Mouse (Mus musculus): Measurements from ENCODE around the gene Igdcc4.
A peak's percentile ranks its signal among the peaks of the same experiment; 100 is the strongest.

The Igdcc4 gene

GRCm38 (mm10) chr9:65113694-65114093, 12.4 kb downstream of the Igdcc4 start:
- DNase-seq, result no peak

DNA sequence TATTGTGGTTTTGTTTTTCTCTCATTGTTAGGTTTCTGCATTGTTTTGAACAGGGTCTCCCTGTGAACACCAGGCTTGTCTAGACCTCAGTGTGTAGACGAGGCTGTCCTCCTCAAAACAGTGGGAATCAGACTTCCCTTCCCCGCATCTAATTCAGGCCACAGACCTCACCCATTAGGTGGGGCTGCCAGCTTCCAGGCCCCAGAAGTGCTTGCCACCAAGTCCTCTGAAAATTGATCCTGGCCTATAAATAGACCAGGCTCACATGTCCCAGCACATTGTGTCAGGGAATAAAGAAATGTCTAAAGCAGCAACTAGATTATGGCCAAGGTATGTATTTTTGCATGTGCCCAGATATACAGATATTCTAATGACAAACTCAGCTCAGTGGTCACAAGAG, 14.6 kb downstream of the Igdcc4 start:
- no peak for DNase-seq

DNA sequence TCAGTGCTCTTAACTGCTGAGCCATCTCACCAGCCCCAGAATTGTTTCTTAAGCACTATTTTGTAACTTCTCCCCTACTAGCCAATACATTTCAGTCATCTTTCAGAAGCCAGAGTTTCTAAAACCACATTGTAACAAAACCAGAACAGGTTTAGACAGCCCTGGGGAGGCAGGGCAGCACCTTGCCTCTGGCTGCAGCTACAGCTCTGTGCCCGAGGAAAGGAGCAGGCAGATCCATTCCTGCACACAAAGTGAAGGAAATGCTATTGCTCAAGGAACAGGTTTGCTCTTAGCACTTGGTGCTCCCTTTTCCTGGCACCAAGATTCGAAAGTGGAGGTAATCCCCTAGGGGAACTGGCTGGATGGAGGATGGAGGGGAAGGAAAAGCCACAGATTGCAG, 16.2 kb downstream of the Igdcc4 start:
- DNase-seq, result no peak

- peak; percentile 26 to 54 for DNase-seq
Observed at GRCm38 (mm10) chr9:65120935-65121334, 19.6 kb downstream of the Igdcc4 start.

DNA sequence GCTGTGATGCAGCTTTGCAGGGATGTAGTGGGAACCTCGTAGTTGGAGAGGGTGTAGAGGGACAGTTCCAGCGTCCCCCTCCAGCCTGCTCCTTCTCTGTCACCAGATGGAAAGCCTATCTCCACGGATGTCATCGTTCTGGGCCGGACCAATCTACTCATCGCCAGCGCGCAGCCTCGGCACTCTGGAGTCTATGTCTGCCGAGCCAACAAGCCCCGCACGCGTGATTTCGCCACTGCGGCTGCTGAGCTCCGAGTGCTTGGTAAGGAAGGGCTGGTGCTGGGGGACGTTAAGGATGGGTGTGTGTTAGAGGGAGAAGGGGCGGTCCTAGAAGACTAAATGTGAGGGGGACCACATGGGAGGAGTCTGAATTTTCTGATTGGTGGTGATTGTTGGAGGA, 21.3 kb downstream of the Igdcc4 start:
- DNase-seq, result no peak

- DNase-seq, result peak; percentile 19 to 26
Observed at GRCm38 (mm10) chr9:65123552-65124168, 22.4 kb downstream of the Igdcc4 start.

DNA sequence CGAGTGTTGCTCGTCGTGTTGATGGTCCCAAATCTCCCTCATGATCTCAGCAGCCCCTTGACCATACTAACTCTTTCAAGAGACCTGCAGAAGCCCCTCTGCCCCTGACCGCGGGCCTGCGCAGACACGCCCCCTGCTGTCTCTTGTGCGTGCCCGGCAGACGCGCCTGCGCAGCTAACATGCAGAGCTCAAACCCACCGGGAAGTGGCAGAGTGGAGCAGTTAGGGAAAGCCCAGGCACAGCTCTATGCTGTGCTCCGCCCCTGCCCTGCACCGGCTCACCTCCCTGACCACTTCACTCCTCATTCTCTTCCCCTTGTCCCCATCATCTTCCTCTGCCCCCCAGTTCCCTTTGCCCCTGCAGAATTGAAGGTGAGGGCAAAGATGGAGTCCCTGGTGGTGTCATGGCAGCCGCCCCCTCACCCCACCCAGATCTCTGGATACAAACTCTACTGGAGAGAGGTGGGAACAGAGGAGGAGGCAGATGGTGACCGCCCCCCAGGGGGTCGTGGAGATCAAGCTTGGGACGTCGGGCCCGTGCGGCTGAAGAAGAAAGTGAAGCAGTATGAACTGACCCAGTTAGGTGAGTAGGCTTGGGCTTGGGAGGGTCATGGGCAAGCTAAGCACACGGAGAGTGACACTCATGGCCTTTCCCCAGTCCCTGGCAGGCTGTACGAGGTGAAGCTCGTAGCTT, 27.0 kb downstream of the Igdcc4 start:
- peak; percentile 29 to 31 for DNase-seq

GRCm38 (mm10) chr9:65131717-65132116, 30.4 kb downstream of the Igdcc4 start:
- no peak for DNase-seq

GRCm38 (mm10) chr9:65133739-65134138, 32.5 kb downstream of the Igdcc4 start:
- DNase-seq, result peak; percentile 56 to 67

DNA sequence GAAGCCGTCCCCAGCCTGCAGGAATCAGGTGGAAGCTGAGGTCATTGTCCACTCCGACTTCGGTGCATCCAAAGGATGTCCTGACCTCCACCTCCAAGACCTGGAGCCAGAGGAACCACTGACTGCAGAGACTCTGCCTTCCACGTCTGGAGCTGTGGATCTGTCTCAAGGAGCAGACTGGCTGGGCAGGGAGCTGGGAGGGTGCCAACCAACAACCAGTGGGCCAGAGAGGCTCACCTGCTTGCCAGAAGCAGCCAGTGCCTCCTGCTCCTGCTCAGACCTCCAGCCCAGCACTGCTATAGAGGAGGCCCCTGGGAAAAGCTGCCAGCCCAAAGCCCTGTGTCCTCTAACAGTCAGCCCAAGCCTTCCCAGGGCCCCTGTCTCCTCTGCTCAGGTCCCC, 33.8 kb downstream of the Igdcc4 start:
- no peak for DNase-seq

DNA sequence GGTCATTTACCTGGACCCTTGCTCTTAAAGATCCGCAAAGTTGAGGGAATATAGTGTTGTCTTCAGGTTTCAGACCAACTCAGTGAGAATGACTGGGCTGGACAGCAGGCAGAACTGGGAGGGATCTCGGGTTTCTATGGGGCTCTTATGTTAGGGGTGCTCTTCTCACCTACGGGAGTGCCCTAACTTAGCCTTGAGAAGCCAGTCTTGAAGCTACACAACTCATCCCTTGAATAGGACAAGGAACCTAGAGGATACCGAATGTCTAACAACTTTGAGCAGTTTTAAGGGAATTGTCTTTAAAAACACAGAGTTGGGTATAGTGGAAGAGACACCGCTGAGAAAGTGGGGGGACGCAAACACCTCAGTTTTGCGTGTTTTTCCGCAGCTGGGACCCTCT, 39.2 kb downstream of the Igdcc4 start:
- no peak for DNase-seq

- peak in 1 of 2 experiments; percentile 9 for DNase-seq
Observed at GRCm38 (mm10) chr9:65140936-65141305, 39.6 kb downstream of the Igdcc4 start, which contains the start of gene Igdcc3. TSS of gene Igdcc3 (plus strand) at chr9:65141189.

- no peak for DNase-seq
Observed at GRCm38 (mm10) chr9:65141306-65141975, 40.2 kb downstream of the Igdcc4 start.

- no peak for DNase-seq
Observed at GRCm38 (mm10) chr9:65141976-65142318, 40.7 kb downstream of the Igdcc4 start.

- DNase-seq, result no peak
Observed at GRCm38 (mm10) chr9:65142399-65142798, 41.1 kb downstream of the Igdcc4 start.

DNA sequence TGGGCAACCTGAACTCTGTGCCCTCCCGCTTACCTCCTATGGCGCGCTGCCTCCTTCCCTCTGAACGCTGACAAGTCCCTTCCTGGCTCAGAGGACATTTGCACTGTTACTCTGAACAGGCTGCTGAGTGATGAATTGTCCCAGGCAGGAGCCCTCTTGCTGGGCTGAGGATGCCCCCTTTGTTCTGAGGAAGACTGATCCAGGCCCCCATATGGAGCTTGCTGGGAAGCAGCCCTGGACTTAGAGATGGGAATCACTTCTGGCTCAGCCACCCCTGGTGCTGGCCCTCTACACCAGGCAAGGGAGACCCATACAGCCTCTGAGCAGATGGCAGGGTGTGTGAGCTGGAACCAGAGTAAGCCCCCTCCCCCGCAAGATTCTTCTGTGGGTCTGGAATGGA, 44.7 kb downstream of the Igdcc4 start:
- no peak for DNase-seq

GRCm38 (mm10) chr9:65148507-65148906, 47.2 kb downstream of the Igdcc4 start:
- DNase-seq, result no peak

- no peak for DNase-seq
Observed at GRCm38 (mm10) chr9:65152711-65153330, 51.5 kb downstream of the Igdcc4 start.

- no peak for DNase-seq
Observed at GRCm38 (mm10) chr9:65153331-65153711, 52.0 kb downstream of the Igdcc4 start.

DNA sequence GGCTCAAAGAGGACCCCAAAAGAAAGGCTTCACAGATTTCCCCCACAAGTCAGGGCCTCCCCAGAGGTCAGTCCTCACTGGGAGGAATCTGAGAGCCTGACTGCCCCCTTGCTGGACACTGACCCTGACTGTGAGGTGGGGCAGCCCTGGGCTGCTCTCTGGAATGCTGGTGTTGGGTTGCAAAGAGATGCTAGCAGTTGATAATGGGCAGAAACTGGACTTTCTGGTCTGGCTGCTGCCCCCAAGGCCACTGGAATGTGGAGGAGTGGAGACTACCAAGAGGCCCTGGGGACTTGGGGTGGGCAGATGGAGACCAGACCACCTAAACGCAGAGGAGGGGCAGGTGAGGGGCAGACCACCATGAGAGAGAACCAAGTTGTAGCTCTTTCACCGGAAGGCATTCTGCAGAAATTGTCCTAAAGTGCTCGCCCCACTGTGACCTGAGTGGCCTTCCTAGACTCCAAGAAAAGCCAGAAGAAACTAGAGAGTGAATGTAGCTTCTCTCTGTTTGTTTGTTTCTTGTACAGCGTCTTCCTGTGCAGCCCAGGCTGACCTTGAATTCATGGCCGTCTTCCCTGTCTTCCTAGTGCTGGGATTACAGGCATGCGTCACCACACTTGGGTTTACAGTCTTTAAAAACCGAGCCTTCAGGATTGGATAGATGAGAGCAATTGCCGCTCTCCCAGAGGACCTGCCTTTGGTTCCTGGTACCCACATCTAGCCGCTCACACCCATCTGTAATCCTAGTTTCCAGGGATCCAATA, 53.6 kb downstream of the Igdcc4 start:
- DNase-seq, result no peak

GRCm38 (mm10) chr9:65156604-65157003, 55.3 kb downstream of the Igdcc4 start:
- no peak for DNase-seq

DNA sequence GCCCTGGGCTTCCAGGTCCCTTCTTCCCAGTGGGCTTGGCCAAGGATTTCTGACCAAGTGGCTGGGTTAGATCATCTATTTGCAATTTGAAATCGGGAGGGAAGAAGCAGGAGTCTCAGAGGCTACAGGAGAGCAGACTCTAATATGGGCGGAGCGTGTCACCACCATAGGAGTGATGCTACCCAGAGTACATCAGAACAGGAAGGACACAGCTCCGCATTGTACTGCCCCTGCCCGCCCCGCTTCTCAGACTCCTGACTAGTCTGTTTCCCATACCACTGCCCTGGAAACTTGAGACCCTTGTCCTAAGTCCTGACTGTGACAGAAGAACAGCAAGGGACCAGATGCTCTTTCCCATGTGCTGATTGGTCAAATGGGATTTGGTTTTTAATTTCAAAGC, 56.3 kb downstream of the Igdcc4 start:
- no peak for DNase-seq

GRCm38 (mm10) chr9:65161188-65161587, 59.9 kb downstream of the Igdcc4 start:
- no peak for DNase-seq
